Mouse (Mus musculus) bone marrow macrophage, adult 2 months (primary cell): ENCODE measurements around the gene Lin37.

Experiments
- CTCF ChIP-seq: IDR thresholded peaks from 2 replicates; pipeline ENCODE4 v1.5.1; 2012; ENCODE audit warnings: low read depth, mild to moderate bottlenecking, low read length, moderate library complexity
- POLR2A ChIP-seq: IDR thresholded peaks from 2 replicates; pipeline ENCODE4 v1.6.1; 2012; ENCODE audit warnings: mild to moderate bottlenecking, low read depth, low read length, borderline replicate concordance

GRCm38 (mm10) chr7:30515003-30515760, 44.5 kb downstream of the Lin37 start:
- TF ChIP-seq POLR2A: no peak
- no peak for TF ChIP-seq CTCF
